Mouse (Mus musculus): ENCODE data around the gene Cyp2j5. TPM values are rescaled to one million over a fixed set of nuclear protein-coding genes. Genes with fewer than 3 reads are reported as not detected.

Cyp2j5 gene
- not detected in 2 replicates for polyA plus RNA-seq (2015; fragmentation: Nextera tagmentation; extraction: Ambion mirVana)

DNA sequence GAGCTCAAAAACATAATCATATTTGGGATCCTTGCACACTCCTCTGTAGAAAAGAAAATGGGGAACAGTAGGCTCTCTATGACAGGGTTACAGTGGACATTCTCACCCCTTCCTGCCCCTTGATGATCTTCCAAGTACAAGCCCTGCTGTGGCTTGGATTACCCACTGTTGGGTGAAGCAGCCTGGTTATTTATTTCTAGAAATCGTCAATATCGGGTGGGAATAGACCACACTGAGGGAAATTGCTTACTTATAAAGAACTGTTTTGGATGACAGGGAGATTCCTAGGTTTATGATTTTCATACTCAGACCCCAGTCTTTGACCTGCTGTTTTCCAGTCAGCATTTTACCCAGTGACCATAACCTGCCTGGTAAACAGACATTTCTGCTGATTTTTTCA, at the start of gene Cyp2j5:
Gene Cyp2j5, minus strand, starts transcription at position 164 of the 400 bp plus-strand sequence.
- Histone ChIP-seq H3K27me3 (replicated peaks; ENCODE audit: control insufficient read depth, insufficient read depth, low read length) (no peaks in the 10 kb centered on the region), H3K9me3 (ENCODE audit: control insufficient read depth, low read length) (no peaks in the 10 kb centered on the region), H3K27ac (ENCODE audit: low read depth, low read length) (no peak within 1 kb of the TSS), H3K4me3 (ENCODE audit: low read length) (no peak within 1 kb of the TSS), H3K4me2 (ENCODE audit: low read length) (no peak within 1 kb of the TSS), H3K36me3 (ENCODE audit: control insufficient read depth, insufficient read depth, low read length) (no peaks in the 10 kb centered on the region), H3K9ac (ENCODE audit: low read depth, low read length) (no peak within 1 kb of the TSS), H3K4me1 (ENCODE audit: control insufficient read depth, insufficient read depth, low read depth, low read length) (no peaks in the 10 kb centered on the region)
- no peak for ATAC-seq
- WGBS, result 95% methylated on average over 2 of the region's 2 CpGs

DNA sequence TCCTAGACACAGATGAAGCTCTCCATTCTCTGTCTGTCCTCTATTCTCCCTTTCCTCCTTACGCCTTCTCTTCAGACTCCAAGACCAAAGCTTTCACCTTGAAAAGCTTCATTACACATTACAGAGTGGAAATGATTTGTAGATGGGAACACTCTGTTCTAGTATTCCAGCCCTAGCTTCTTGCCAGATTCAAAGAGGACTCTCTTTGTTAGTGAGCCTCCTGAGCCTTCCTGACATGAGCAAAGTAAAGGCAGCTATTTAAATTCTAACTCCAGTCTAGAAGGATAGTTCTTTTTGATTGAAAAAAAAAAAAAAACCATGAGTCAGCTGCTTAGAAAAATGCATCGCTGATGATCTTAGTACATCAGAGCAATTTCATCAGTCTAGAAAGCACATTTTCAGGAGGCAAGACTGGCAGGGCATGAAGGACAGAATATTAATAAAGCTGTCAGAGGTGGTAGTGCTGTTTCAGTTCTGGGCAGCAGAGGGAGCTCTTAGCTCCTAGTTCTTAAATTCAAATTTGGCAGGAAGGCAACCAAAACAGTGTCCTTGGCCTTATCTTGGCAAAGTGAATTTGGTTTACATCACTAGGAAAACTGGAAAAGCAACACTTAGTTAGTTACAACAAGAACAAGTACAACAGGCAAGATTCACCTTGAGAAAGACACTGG, 41.5 kb upstream of the Cyp2j5 start:
- Histone ChIP-seq H3K27me3 (replicated peaks; ENCODE audit: control insufficient read depth, insufficient read depth, low read length) (no peaks in the 10 kb centered on the region), H3K27ac (ENCODE audit: low read depth, low read length) (0 out of 2 replicates have a peak overlapping the region, but pooled peaks have one; percentile 34)
- peak; percentile 56; the same call in 1 of the 2 replicates for ATAC-seq

DNA sequence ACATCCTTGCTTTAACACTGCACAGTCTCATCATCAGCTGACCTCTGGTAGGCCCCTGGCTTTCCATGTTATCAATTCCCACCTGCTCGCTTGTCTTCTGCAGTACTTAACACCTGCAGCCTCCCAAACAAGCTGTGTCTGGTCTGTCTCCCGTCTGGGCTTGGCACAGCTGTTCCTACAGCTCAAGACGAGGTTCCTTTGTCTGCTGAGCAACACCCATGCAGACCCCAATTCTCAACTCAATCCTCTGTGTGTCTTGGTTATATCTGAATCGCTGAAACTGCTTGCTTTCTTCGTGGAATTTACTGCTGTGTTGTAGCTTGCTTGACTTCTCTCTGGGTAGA, 34.2 kb upstream of the Cyp2j5 start:
- H3K27ac ChIP-seq (ENCODE audit: low read depth, low read length), result peak overlapping the region; percentile 75
- ATAC-seq, result no peak
- WGBS, result 46% methylated on average over 5 of the region's 5 CpGs

More for the DNA sequence above, 41.5 kb upstream of the Cyp2j5 start:
- H3K4me2 ChIP-seq (ENCODE audit: low read length), result no peak overlapping the region
- H3K36me3 ChIP-seq (ENCODE audit: control insufficient read depth, insufficient read depth, low read length), result no peaks in the 10 kb centered on the region
- 49% methylated on average over 2 of the region's 2 CpGs for WGBS
- no peaks in the 10 kb centered on the region; the same call in 1 of the 2 replicates for H3K4me1 ChIP-seq (ENCODE audit: control insufficient read depth, insufficient read depth, low read depth, low read length)
- no peak overlapping the region for H3K4me3 ChIP-seq (ENCODE audit: low read length)
- no peak overlapping the region for H3K9ac ChIP-seq (ENCODE audit: low read depth, low read length)
- no peaks in the 10 kb centered on the region for H3K9me3 ChIP-seq (ENCODE audit: control insufficient read depth, low read length)

DNA sequence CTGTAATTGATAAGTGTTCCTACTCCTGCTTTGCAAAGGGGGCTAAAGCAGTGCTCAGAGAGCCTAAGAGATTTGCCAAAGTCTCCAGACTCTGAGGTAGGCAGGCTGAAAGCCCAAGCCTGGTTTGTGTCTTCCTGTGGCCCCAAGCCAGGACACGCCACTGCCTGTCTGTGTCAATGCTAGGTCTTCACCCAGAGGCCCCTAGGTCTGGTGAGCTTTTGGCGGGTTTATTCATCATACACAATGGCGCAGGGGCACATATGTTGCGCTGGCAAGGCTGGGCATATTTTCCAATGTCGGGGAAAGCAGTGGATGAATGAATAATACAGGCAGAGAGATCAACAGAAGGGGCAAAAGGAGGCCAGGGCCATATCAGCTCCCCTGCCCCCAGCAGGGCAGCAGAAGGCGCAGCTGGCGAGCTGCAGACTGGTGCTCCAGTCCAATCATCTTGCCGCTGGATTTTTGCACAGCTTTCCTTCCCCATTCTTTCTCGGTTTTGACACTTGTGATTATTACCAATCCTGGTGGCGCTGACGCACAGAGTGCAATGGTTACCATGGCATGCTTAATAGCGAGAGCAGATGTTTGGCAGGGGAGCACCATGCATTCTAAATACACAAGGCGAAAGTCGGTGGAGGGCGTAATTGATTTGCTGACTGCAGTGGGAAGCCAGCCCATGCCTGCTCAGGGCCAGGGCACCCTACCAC, 33.7 kb upstream of the Cyp2j5 start:
- peak; percentile 85 for ATAC-seq
- Histone ChIP-seq H3K27me3 (replicated peaks; ENCODE audit: control insufficient read depth, insufficient read depth, low read length) (no peaks in the 10 kb centered on the region), H3K9me3 (ENCODE audit: control insufficient read depth, low read length) (no peaks in the 10 kb centered on the region), H3K36me3 (ENCODE audit: control insufficient read depth, insufficient read depth, low read length) (no peaks in the 10 kb centered on the region), H3K4me1 (ENCODE audit: control insufficient read depth, insufficient read depth, low read depth, low read length) (peaks cover 16% of the 10 kb centered on the region), H3K4me2 (ENCODE audit: low read length) (peak overlapping the region; percentile 17), H3K4me3 (ENCODE audit: low read length) (no peak overlapping the region), H3K9ac (ENCODE audit: low read depth, low read length) (peak overlapping the region; percentile 38; the same call in 1 of the 2 replicates), H3K27ac (ENCODE audit: low read depth, low read length) (peak overlapping the region; percentile 75)
- WGBS, result 36% methylated on average over 15 of the region's 15 CpGs

More for the DNA sequence above, 34.2 kb upstream of the Cyp2j5 start:
- Histone ChIP-seq H3K4me3 (ENCODE audit: low read length) (no peak overlapping the region), H3K4me1 (ENCODE audit: control insufficient read depth, insufficient read depth, low read depth, low read length) (peaks cover 16% of the 10 kb centered on the region), H3K4me2 (ENCODE audit: low read length) (peak overlapping the region; percentile 17; the same call in 1 of the 2 replicates), H3K9ac (ENCODE audit: low read depth, low read length) (no peak overlapping the region; the same call in 1 of the 2 replicates), H3K9me3 (ENCODE audit: control insufficient read depth, low read length) (no peaks in the 10 kb centered on the region), H3K27me3 (replicated peaks; ENCODE audit: control insufficient read depth, insufficient read depth, low read length) (no peaks in the 10 kb centered on the region), H3K36me3 (ENCODE audit: control insufficient read depth, insufficient read depth, low read length) (no peaks in the 10 kb centered on the region)

DNA sequence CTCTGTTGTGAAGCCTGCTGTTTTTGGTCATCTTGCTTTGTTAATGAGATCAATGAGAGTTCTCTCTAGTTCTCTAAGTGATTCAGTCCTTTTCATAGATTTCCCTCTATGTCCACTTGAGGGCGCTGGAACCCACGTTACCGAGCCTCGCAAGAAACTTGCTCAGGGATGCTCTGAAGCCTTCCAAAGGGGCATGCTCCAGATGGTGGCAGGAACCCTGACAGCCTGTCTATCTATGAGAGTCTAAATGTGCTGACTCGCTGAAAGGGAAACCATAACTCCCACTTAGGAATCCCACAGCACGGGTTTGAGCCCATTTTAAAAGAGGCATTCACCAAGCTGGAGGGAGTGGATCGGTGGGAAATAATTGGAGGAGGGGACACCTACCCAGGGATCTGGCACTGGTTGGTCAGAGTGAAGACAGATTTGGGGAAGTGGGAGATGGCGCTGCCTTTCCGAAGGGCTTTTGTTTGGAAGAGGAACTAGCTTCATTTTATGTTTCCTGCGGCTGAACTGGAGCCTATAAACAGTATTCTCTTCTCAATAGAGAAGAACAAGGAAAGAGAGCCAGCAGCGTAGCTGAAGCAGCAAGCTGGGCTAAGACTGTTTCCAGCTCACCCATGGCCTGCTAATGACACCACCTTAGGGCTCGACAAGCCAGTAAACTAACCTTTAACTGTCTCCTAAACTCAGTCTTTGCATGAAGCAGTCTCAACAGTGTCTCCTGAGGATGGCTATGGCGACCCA, 32.8 kb upstream of the Cyp2j5 start:
- 28% methylated on average over 13 of the region's 13 CpGs for WGBS
- Histone ChIP-seq H3K27ac (ENCODE audit: low read depth, low read length) (peak overlapping the region; percentile 75), H3K27me3 (replicated peaks; ENCODE audit: control insufficient read depth, insufficient read depth, low read length) (no peaks in the 10 kb centered on the region), H3K4me2 (ENCODE audit: low read length) (peak overlapping the region; percentile 46), H3K36me3 (ENCODE audit: control insufficient read depth, insufficient read depth, low read length) (no peaks in the 10 kb centered on the region), H3K4me1 (ENCODE audit: control insufficient read depth, insufficient read depth, low read depth, low read length) (peaks cover 16% of the 10 kb centered on the region), H3K4me3 (ENCODE audit: low read length) (0 out of 2 replicates have a peak overlapping the region, but pooled peaks have one; percentile 10), H3K9me3 (ENCODE audit: control insufficient read depth, low read length) (no peaks in the 10 kb centered on the region), H3K9ac (ENCODE audit: low read depth, low read length) (peak overlapping the region; percentile 43)
- peak; percentile 90 for ATAC-seq

GRCm38 (mm10) chr4:96687358-96687803, 23.4 kb upstream of the Cyp2j5 start:
- no peak overlapping the region for H3K27ac ChIP-seq (ENCODE audit: low read depth, low read length)
- peak; percentile 72 for ATAC-seq
- H3K9ac ChIP-seq (ENCODE audit: low read depth, low read length), result no peak overlapping the region
- H3K36me3 ChIP-seq (ENCODE audit: control insufficient read depth, insufficient read depth, low read length), result no peaks in the 10 kb centered on the region
- no peaks in the 10 kb centered on the region for H3K9me3 ChIP-seq (ENCODE audit: control insufficient read depth, low read length)
- H3K4me3 ChIP-seq (ENCODE audit: low read length), result no peak overlapping the region
- 36% methylated on average over 2 of the region's 2 CpGs for WGBS
- H3K4me2 ChIP-seq (ENCODE audit: low read length), result no peak overlapping the region
- no peaks in the 10 kb centered on the region for H3K4me1 ChIP-seq (ENCODE audit: control insufficient read depth, insufficient read depth, low read depth, low read length)
- H3K27me3 ChIP-seq (replicated peaks; ENCODE audit: control insufficient read depth, insufficient read depth, low read length), result no peaks in the 10 kb centered on the region

DNA sequence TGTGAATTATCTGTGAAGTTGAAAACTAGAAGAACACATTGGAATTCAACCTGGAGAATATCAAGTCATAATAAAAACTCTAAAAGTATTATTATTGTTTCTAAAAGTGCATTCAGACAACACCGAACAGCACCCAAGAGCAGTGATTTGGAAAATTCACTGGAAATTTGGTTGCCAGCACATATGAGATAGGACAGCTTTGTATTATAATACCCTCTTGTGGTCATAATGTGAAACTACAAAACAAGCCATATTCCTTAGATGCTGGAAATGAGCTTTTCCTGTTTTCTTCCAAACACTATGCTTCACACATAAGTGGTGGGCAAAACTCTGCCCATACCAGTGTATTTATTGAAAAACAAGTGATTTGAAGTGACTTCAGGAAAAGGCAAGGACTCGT, 19.5 kb upstream of the Cyp2j5 start:
- ATAC-seq, result peak; percentile 77
- Histone ChIP-seq H3K4me2 (ENCODE audit: low read length) (no peak overlapping the region), H3K9me3 (ENCODE audit: control insufficient read depth, low read length) (no peaks in the 10 kb centered on the region), H3K9ac (ENCODE audit: low read depth, low read length) (no peak overlapping the region), H3K4me3 (ENCODE audit: low read length) (no peak overlapping the region), H3K27ac (ENCODE audit: low read depth, low read length) (no peak overlapping the region), H3K4me1 (ENCODE audit: control insufficient read depth, insufficient read depth, low read depth, low read length) (no peaks in the 10 kb centered on the region), H3K36me3 (ENCODE audit: control insufficient read depth, insufficient read depth, low read length) (no peaks in the 10 kb centered on the region), H3K27me3 (replicated peaks; ENCODE audit: control insufficient read depth, insufficient read depth, low read length) (no peaks in the 10 kb centered on the region)
- WGBS, result 25% methylated on average over 2 of the region's 2 CpGs

- ATAC-seq, result no peak
- no peak overlapping the region for H3K27ac ChIP-seq (ENCODE audit: low read depth, low read length)
- H3K4me1 ChIP-seq (ENCODE audit: control insufficient read depth, insufficient read depth, low read depth, low read length), result no peaks in the 10 kb centered on the region
These were observed 17.0 kb upstream of the Cyp2j5 start for GRCm38 (mm10) chr4:96680966-96681365.

DNA sequence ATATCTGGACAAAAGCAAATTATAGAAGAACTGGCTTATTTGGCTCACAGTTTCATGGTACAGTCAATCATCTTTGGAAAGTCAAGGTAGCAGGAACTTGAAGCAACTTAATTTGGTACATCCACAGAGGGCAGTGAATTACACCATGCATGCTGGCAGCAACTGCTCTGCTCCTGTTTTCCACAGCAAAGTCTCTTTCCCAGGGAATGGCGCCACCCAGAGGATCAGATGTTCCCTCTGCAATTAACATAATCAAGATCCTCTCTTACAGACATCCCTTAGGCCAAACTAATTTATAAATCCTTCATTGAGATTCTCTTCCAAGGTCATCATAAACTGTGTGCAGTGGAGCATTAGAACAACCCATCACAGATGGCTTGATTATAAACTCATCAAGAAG, 16.3 kb upstream of the Cyp2j5 start:
- H3K4me1 ChIP-seq (ENCODE audit: control insufficient read depth, insufficient read depth, low read depth, low read length), result no peaks in the 10 kb centered on the region
- H3K9me3 ChIP-seq (ENCODE audit: control insufficient read depth, low read length), result no peaks in the 10 kb centered on the region
- no peaks in the 10 kb centered on the region for H3K27me3 ChIP-seq (replicated peaks; ENCODE audit: control insufficient read depth, insufficient read depth, low read length)
- H3K4me3 ChIP-seq (ENCODE audit: low read length), result no peak overlapping the region
- no peak overlapping the region for H3K9ac ChIP-seq (ENCODE audit: low read depth, low read length)
- H3K36me3 ChIP-seq (ENCODE audit: control insufficient read depth, insufficient read depth, low read length), result no peaks in the 10 kb centered on the region
- no peak overlapping the region for H3K4me2 ChIP-seq (ENCODE audit: low read length)
- ATAC-seq, result no peak
- no peak overlapping the region for H3K27ac ChIP-seq (ENCODE audit: low read depth, low read length)
- 38% methylated on average over 1 of the region's 1 CpGs for WGBS

More at GRCm38 (mm10) chr4:96680966-96681365, 17.0 kb upstream of the Cyp2j5 start:
- no peak overlapping the region for H3K9ac ChIP-seq (ENCODE audit: low read depth, low read length)
- no peak overlapping the region for H3K4me2 ChIP-seq (ENCODE audit: low read length)
- no peak overlapping the region for H3K4me3 ChIP-seq (ENCODE audit: low read length)
- no peaks in the 10 kb centered on the region for H3K9me3 ChIP-seq (ENCODE audit: control insufficient read depth, low read length)
- no peaks in the 10 kb centered on the region for H3K27me3 ChIP-seq (replicated peaks; ENCODE audit: control insufficient read depth, insufficient read depth, low read length)
- H3K36me3 ChIP-seq (ENCODE audit: control insufficient read depth, insufficient read depth, low read length), result no peaks in the 10 kb centered on the region

Data from hindbrain, embryonic 16.5 days (tissue).